Mouse (Mus musculus): ENCODE data around the gene Scly.

Gene Scly

DNA sequence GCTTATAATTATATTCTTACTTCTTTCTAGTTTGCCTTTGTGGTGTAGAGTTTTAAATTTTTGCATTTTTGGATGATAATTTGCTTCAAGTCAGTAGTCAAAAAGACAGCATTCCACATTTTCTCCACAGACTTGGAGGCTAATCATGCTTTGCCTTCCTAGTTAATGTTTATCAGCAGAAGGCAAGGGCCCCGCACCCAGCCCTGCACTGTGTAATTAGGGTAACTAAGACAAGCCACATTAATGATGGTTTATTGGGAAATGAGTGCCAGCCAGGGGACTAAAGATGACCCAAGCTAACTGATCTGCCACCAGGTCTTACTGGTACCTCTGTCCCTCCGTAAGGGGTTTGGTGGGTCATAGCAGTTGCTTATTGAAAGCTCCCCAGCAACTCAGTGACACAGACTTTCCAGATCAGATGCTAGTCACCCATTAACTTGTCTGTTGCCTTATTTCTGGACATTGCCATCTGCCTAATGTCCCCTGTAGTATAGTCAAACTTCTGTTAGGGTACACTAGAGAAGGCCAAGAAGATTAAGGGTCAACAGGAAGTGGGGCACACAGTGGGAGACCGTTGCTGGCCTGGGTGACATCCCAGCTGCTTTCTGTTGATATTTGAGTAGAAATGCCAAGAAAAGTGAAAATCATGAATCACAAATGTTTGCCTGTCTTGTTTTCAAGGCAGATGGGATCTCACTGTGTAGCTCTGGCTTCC, 3.2 kb downstream of the Scly start:
- DNase-seq (ENCODE audit: low spot score), result no peak

DNA sequence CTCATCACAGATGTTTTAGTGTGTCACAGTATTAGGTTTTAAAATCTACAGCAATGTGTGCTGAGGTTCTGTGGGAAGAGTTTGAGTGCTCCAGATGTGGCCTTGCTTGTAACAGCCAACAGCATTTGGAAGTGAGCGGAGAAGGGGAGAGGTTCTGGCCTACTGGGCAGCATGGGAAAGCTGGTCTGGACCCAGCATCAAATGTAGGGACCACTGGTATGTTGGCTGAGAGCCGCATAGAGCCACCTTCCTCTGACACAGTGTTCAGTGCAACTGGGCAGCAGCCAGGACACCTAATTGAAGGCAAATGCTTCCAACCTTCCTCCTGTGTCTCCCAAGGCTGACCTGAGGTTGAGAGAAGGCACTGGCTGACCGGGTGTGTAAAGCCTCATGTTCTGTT, 3.9 kb downstream of the Scly start:
- DNase-seq (ENCODE audit: low spot score), result no peak

DNA sequence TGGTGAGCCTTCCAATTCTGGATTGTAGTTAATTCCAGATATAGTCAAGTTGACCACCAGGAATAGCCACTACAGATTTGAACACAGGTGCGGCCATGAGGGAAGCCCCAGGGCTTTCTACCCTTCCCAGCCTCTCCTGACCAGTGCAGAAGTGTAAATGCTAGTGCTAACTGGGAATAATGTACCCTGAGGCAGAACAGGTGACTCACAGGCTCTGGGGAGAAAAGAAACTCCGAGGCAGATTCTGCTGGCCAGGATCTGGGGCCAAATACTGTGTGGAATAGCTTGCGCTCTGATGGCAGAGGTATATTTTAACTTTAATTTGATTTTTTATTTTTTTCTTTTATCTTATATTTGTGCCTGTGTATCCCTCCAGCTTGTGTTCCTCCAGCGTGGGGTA, 6.5 kb downstream of the Scly start:
- no peak for DNase-seq (ENCODE audit: low spot score)

DNA sequence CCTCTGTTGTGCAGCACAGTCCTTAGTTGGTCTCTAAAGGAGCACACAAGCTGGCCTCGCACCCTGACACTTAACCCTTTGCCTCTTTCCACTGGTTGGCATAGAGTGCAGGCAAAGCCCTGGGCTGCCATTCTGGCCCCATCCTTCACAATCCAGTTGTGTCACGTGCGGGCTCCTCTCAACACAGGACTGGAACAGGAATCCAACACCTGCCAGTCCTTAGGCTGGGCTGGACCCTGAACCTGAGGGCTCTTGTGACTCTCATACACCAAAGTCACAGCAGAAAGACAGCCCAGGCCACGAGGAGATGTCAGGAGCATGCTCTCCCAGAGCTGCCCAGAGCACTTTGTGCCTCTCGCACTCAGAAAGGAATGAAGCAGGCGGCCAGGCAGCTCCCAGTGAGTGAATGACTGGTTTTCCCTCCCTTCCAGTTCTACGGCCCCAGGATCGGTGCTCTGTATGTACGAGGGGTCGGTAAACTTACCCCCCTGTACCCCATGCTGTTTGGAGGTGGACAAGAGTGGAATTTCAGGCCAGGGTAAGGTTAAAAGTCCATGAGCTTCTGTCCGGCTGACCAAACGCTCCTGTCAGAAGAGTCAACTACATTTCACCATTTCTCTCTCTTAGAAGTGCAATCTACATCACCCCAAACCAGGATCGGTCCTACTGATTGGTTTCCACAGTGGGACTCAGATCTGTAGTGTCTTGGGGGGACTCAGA, 11.4 kb downstream of the Scly start:
- no peak for DNase-seq (ENCODE audit: low spot score)

DNA sequence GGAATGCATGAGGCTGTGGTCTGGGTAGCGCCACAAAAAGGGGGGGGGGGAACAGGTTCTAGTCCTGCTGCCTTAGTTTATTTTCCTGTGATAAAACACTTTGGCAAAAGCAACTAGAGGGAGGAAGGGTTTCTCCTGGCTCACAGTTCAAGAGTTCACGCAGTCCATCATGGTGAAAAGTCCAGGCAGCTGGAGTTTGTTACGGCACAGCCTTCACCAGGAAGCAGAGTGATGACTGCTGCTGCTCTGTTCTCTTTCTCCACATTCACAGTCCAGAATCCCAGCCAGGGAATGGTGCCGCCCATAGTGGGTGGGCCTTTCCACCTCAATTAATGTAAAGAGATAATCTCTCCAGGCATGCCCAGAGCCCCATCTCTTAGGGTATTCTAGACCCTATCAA, 14.1 kb downstream of the Scly start:
- DNase-seq (ENCODE audit: low spot score), result no peak

DNA sequence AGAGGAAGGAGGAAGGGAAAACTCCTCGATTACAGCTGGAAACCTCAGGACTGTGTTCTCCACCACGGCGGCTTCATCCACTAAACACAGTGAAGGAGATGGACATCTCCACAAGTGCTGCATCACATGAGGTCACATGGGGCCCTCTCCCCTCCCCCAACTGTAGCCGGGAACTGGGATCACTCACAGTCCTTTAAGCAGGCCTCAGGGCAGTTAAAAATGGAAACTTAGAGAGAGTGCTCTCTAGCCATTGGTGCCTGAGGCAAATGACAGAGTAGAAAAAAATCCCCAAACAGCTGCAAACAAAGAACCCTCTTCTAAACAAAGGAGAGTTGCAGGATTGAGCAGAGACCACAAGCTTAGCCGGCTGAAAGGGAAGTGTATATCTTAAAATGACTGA, 15.1 kb downstream of the Scly start:
- DNase-seq (ENCODE audit: low spot score), result no peak

DNA sequence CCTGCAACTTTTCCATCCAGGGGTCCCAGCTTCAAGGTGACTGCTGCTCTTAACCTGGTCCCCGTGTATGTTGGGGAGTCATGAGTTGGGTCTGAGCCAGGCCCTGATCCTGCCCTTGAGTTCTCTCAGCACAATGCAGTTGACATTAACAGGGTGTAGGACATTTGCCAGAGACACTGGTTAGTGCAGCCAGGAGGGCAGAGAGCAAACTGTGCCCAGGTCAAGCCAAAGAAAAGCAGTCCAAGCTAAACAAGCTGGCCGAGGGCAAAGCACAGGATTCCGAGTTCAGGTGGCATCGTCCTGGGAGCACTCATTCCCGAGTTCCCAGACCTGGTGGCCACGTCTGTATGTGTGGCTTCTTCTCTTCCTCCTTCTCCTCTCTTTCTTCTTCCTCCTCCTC, 19.5 kb downstream of the Scly start:
- no peak for DNase-seq (ENCODE audit: low spot score)

DNA sequence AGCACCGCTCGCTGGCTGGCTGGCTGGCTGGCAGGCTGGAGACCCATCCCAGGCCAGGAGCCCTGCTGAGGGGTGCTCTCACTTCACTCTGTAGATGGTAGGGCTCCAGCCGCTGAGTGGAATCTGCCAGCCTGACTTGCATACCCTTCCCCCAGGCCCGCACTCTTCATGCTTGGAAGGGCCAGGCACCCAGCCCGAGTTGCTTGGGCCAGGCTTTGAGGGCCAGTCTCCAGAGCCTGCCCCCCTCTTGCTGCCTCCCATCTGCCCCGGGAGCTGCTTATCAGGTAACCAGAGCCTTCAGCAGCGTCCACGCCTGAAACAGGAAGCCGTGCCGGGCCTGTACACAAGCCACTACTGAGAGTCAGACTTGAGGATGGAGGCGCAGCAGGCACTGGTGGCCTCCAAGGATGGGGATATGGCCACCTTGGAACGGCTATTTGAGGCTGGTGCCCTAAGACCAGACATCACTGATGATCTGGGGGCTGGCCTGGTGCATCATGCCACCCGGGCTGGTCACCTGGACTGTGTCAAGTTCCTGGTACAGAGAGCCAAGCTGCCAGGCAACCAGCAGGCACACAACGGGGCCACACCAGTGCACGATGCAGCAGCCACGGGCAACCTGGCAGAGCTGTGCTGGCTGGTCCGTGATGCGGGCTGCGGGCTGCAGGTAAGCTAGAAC, 23.8 kb downstream of the Scly start, which contains the start of gene Espnl:
Gene Espnl, plus strand, starts transcription at position 316 of the 679 bp plus-strand sequence.
- no peak for DNase-seq (ENCODE audit: low spot score)

DNA sequence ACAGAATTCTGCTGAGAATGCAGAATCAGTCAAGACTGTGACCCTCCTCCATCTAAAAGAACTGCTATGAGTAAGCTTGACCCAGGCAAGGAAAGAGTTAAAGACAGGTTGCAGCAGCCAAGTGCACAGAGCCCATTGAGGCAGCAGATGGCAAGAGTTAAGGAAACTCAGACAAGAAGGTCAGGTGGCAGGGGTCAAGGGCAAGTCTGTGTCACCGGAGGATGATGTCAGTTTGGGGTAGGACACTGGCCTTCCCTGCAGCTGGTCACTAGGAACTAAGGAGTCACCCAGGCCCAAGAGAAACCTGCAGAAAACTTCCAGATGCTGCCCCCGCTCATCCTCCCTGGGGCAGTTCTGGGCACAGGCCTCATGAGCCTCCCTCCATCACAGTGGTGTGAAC, 26.5 kb downstream of the Scly start:
- no peak for DNase-seq (ENCODE audit: low spot score)

DNA sequence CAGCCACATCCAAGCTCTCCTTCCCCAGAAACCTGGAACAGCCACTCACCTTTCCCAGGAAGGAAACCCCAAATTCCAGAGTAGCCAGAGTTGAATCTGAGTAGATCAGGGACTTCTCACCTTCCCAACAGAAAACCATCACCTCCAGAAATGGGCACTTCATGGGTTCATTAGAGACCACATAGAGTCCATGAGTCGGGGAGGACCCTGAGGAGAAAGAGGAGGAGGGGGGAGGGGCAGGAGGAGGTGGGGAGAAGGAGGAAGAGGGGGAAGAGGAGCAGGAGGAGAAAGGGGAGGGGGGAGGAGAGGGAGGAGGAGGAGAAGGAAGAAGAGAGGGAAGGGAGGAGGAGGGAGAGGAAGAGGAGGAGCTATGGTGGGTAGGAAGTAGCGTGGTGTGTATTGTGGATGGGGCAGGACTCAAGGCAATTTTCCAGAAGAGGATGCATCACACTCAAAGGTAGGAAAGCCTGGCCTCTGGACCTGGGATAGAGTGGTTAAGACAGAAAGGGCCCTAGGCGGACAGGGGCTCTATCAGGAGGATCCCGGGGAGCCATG, 27.4 kb downstream of the Scly start:
- DNase-seq (ENCODE audit: low spot score), result no peak

DNA sequence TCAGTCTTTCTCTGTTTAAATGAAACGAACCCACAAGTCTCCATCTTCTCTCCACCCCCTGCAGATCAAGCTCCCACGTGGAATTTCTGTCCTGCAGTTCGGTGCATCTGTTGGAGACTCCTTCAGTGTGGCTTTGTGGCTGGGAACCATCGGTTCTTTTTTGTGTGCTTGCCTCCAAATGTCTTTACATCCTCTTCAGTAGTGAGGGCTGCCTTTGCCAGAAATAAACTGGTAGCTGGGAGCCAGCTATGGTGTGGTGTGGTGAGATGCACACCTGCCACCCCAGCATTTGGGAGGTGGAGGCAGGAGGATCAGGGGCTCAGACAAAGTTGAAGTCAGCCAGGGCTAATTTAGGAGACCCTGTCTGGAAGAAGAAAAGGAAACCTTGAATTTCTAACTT, 34.0 kb downstream of the Scly start:
- no peak for DNase-seq (ENCODE audit: low spot score)

DNA sequence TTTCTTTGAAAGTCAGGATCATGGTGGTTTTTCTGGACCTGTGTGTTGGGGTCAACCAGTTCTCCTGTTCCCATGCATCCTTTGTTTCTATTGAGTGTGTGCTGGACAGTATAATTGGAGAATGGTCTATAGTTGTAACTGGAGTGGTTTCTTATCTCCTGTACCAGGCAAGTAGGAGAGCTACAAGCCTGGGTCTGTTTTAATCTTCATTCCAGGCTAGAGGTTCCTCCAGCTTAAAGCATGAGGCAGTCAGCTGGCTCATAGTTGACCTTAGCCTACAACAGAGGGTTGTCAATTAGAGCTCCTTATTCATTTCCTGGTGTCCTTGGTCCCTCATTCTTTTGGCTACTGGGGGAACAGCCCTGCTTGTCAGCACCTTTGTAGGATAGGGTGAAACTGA, 35.4 kb downstream of the Scly start:
- no peak for DNase-seq (ENCODE audit: low spot score)

DNA sequence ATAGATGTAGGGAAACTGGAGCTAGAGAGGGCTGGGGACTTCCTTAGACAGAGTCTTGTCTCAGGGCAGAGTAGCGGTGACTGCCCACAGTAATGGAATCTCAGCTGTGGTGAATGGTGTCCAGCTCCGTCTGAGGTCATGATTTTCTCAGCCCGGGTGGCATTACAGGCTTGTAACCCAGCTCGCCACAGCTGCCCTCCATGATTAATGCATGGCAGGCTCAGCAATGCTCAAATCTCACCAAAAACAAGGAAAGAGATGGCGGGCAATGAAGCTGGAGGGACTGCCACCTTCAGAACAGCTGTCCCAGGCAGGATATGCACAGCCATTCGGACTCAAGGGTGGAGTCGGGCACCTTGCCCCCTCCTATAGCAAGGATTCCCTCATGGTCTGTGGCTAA, 39.2 kb downstream of the Scly start:
- no peak for DNase-seq (ENCODE audit: low spot score)

DNA sequence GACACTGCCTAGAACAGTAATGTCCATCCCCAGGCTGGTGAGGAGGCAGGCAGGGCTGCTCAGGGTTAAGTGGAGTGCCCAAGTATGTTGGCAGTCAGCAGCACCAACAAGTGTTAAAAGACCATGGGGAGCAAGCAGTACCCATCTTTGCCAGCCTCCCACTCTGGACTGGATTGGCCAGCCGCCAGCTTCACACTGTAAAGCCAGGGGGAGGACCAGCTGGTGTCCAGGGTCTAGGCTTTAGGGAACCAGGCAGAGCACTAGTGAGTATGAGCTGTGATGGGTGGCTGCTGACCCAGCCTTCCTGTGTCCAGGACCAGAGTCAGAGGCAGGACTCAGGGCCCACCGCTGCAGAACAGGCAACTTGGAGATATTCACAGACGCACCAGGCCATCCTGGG, 45.9 kb downstream of the Scly start:
- no peak for DNase-seq (ENCODE audit: low spot score)

DNA sequence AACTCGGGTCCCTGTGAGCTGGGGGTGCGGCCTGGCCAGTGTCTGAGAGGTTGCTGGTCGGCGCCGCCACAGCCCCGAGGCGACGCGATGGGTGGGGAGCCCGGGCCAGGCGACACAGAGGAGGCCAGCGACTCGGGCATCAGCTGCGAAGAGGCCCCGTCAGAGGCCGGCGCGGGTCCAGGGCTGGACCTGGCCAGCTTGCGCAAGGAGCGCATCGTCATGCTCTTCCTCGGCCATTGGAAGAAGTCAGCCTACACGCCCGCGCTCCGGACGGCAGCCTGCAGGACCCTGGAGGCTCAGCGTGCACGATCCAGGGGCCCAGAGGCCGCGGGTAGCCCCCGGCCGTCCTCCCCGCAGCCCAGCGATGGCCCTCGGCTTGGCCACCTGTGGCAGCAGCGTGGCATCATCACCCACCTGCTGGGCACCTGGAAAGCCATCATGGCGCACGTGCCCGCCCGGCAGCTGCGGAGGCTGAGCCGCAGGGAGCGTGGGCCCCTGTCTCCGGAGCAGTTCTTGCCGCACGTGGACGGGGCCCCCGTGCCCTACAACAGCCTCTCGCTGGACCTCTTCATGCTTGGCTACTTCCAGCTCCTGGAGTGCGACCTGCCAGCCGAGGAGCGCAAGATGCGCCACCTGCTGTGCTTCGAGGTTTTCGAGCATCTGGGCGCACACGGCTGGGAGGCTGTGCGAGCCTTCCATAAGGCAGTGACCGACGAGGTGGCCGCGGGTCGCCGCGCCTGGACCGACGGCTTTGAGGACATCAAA, 47.0 kb downstream of the Scly start:
- DNase-seq (ENCODE audit: low spot score), result no peak

DNA sequence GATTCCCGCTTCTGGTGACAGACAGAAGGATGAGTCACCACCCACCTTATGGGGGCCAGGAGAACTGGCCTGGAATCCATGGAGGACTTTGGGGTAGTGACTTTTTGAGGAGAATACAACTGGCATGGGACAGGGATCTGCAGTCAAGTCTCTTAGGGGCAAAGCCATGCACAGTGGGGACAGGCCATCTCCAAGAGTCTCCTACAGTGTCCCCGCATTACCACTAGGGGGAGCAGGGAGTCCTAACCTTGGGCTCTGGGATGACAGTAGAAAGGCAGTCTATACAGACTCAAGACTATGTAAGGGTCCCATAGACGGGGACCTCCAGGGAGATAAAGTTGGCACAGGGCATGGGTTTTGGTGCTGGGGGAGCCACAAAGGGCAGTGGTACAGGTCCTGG, 48.8 kb downstream of the Scly start:
- DNase-seq (ENCODE audit: low spot score), result peak; percentile 50

DNA sequence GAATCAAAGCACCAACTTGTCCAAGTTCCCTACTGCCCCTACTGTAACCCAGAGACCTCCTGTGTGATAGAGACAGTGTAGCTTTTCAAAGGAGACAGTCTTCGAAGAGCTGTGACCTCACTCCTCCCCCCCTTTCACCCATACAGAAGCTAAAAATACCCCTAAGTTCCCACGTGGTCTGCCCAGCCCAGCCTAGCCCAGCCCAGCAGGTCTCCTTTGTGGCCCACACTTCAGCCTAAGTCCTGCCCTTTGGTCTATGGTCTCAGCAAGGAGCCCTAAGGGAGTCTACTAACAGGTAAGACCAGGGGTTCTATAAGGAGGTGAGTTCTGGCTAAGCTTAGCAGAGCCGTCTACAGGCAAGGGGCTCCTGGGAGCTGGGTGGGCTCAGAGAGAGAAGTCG, 52.7 kb downstream of the Scly start, which contains the start of gene Klhl30:
Gene Klhl30, plus strand, starts transcription at position 176 of the 400 bp plus-strand sequence.
- DNase-seq (ENCODE audit: low spot score), result no peak

DNA sequence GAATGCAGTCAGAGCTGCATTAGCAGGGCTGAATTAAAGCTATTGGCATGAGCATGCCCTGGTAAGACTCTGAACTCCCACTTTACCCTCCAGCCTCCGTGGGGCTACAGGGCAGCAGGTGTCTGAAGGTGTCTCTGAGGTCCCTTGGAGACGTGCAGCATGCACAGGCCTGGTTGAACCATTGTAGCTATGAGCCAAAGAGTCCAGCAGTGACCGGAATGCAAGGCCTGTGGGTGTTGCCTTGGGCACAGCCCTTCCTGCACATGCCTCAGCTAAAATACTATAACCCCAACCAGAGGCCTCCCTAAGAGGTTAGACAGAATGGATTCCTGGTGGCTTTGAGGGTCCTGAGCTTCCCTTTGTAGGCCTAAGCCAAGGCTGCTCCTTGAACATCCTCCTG, 53.1 kb downstream of the Scly start:
- no peak for DNase-seq (ENCODE audit: low spot score)

DNA sequence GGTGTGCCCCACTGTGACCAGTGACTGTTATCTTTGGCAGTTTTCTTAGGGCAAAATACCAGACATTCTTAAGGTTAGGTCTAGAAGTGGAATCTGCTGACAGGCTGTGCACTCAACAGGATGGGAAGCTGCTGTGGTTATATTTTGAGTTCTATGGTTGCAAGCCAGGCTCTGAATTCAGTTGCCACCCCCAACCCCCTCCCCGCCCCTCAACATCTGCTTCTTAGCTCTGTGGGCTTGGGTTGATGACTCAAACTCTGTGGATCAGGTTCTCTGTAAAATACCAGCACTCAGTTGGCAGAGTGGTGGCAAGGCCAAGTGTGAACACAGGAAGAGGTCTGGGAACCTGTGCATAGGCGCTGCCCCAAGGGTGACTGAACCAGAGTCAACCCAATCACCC, 54.1 kb downstream of the Scly start:
- no peak for DNase-seq (ENCODE audit: low spot score)

DNA sequence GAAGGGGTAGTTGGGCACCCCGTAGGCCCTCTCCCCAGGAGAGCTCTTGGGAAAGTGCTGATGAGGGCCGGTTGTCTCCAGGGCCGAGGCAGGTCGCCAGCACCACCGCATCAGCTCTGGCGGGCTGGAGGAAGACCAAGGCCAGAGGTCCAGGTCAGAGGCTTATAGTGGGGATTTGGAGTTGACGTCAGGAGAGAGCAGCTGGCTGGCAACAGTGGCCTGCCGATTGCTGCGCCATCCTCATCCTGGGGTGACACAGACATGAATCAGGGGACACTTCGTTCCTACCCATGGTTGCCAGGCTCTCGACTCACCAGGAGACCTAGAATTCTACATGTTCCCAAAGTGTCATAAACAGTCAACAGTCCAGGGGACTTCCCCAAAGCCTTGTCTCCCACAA, 58.0 kb downstream of the Scly start:
- no peak for DNase-seq (ENCODE audit: low spot score)

DNA sequence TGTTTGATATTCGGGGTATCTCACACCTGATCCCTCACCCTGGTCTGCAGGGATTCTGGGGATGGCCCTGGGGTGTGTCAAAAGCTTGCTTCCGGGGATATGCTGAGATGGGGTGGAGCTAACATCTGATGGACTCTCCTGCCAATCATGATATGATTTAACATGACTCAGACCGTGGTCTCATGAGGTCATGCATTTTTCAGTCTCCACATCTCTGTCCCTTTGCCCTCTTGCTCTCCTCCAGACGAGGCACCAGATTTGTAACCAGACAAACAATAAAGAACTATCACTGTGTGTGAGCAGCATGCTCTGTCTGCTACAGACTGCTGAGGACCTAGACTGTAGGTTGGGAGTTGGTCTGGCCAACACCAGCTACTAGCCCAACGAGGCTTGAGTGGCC, 64.0 kb downstream of the Scly start:
- no peak for DNase-seq (ENCODE audit: low spot score)

Measured in ovary, postnatal 36 days (tissue).